Mouse (Mus musculus) mouse embryonic stem cell (cell line): ENCODE data around the gene Fam117a.

Experiments used
- in situ Hi-C, 2 experiments: fragments of 300-500 bp; cut with MboI; formaldehyde crosslinking; loops; 1 replicate in 1 of 2; 3 replicates in 1 of 2; pipeline ENCODE4 v1.14.3; 2019 to 2020; ENCODE audit warnings: low sequenced_read_pairs in 2 of 2, low pct_unique_long_range_greater_than_20kb in 1 of 2, mixed read lengths in 1 of 2; ENCODE audit not compliant: unreplicated experiment in 1 of 2

Gene Fam117a

GRCm38 (mm10) chr11:95384319-95384972 lies 47.6 kb downstream of the Fam117a start, which contains the start of gene Slc35b1:
Slc35b1 (plus strand) TSS chr11:95384692.
- in situ Hi-C loops = no loop called here

- in situ Hi-C loops = no loop called here
Measured at GRCm38 (mm10) chr11:95384973-95385320, 48.1 kb downstream of the Fam117a start.

- in situ Hi-C loops = no loop called here
Measured at GRCm38 (mm10) chr11:95387354-95387753, 50.5 kb downstream of the Fam117a start.

- in situ Hi-C loops = no loop called here
Measured at GRCm38 (mm10) chr11:95389006-95389405, 52.2 kb downstream of the Fam117a start.

GRCm38 (mm10) chr11:95390420-95390819 lies 53.6 kb downstream of the Fam117a start:
- in situ Hi-C loops = loop anchor here (10.0 kb wide), 1 partner anchor 134 kb away; no protein-coding TSS in a partner anchor

- in situ Hi-C loops = loop anchor here (10.0 kb wide), 1 partner anchor 134 kb away; no protein-coding TSS in a partner anchor
Measured at GRCm38 (mm10) chr11:95391201-95391600, 54.4 kb downstream of the Fam117a start.

GRCm38 (mm10) chr11:95391743-95392142 lies 54.9 kb downstream of the Fam117a start:
- in situ Hi-C loops = loop anchor here (10.0 kb wide), 1 partner anchor 133 kb away; no protein-coding TSS in a partner anchor

- in situ Hi-C loops = loop anchor here (10.0 kb wide), 1 partner anchor 133 kb away; no protein-coding TSS in a partner anchor
Measured at GRCm38 (mm10) chr11:95392223-95392667, 55.4 kb downstream of the Fam117a start.

- in situ Hi-C loops = loop anchor here (10.0 kb wide), 1 partner anchor 132 kb away; no protein-coding TSS in a partner anchor
Measured at GRCm38 (mm10) chr11:95392708-95393499, 56.1 kb downstream of the Fam117a start.

- in situ Hi-C loops = loop anchor here (10.0 kb wide), 1 partner anchor 131 kb away; no protein-coding TSS in a partner anchor
Measured at GRCm38 (mm10) chr11:95393500-95393816, 56.6 kb downstream of the Fam117a start.

GRCm38 (mm10) chr11:95394112-95394511 lies 57.3 kb downstream of the Fam117a start:
- in situ Hi-C loops = loop anchor here (10.0 kb wide), 1 partner anchor 131 kb away; no protein-coding TSS in a partner anchor

- in situ Hi-C loops = loop anchor here (10.0 kb wide), 1 partner anchor 128 kb away; no protein-coding TSS in a partner anchor
Measured at GRCm38 (mm10) chr11:95396548-95396947, 59.7 kb downstream of the Fam117a start.

GRCm38 (mm10) chr11:95397843-95398835 lies 61.3 kb downstream of the Fam117a start:
- in situ Hi-C loops = loop anchor here (10.0 kb wide), 1 partner anchor 127 kb away; no protein-coding TSS in a partner anchor

- in situ Hi-C loops = loop anchor here (10.0 kb wide), 1 partner anchor 125 kb away; no protein-coding TSS in a partner anchor
Measured at GRCm38 (mm10) chr11:95399520-95400020, 62.8 kb downstream of the Fam117a start.

GRCm38 (mm10) chr11:95401568-95401967 lies 64.8 kb downstream of the Fam117a start:
- in situ Hi-C loops = no loop called here

GRCm38 (mm10) chr11:95402196-95402595 lies 65.4 kb downstream of the Fam117a start:
- in situ Hi-C loops = no loop called here

GRCm38 (mm10) chr11:95402658-95403101 lies 65.9 kb downstream of the Fam117a start:
- in situ Hi-C loops = no loop called here
